Mouse (Mus musculus) adrenal gland, adult 2 months (tissue): Measurements from ENCODE around the gene Isoc2a. TPM values are rescaled to one million over a fixed set of nuclear protein-coding genes. Genes with fewer than 3 reads are reported as not detected.
"Not testable (repeated sequence)": the region's sequence is repeated elsewhere in the genome, so short reads cannot be mapped to it uniquely, and the experiment has no call there.

Experiments
- DNase-seq: peaks from one replicate; pipeline ENCODE4 v3.0.0; 2021
- polyA plus RNA-seq: library from polyadenylated mRNA; depleted of rRNA; stranded (reverse); fragments of >200 nt; gene quantifications from 2 replicates; pipeline ENCODE4 v1.2.3, GENCODE M21; 2012
- total RNA-seq, 2 experiments: library from RNA; stranded (reverse); gene quantifications; 2 replicates each; pipeline ENCODE4 v1.2.3; 2021

The Isoc2a gene
- total and polyA plus RNA-seq, 3 experiments: 35.5 to 45.6 (median 43.4) TPM

DNA sequence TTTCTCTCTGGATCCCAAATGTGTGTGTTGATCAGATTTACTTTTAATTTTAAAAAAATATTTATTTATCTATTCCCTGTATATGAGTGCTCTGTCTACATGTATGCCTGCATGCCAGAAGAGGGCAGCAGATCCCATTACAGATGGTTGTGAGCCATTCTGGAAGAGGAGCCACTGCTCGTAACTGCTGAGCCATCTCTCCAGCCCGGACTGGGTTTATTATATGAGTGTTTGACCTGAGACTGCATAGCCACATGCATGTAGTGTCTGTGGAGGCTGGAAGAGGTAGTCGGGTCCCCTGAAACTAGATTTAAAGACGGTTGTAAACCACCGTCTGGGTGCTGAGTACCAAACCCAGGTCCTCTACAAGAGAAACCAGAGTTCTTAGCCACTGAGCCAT lies 11.9 kb upstream of the Isoc2a start:
- DNase-seq: peak; percentile 65

DNA sequence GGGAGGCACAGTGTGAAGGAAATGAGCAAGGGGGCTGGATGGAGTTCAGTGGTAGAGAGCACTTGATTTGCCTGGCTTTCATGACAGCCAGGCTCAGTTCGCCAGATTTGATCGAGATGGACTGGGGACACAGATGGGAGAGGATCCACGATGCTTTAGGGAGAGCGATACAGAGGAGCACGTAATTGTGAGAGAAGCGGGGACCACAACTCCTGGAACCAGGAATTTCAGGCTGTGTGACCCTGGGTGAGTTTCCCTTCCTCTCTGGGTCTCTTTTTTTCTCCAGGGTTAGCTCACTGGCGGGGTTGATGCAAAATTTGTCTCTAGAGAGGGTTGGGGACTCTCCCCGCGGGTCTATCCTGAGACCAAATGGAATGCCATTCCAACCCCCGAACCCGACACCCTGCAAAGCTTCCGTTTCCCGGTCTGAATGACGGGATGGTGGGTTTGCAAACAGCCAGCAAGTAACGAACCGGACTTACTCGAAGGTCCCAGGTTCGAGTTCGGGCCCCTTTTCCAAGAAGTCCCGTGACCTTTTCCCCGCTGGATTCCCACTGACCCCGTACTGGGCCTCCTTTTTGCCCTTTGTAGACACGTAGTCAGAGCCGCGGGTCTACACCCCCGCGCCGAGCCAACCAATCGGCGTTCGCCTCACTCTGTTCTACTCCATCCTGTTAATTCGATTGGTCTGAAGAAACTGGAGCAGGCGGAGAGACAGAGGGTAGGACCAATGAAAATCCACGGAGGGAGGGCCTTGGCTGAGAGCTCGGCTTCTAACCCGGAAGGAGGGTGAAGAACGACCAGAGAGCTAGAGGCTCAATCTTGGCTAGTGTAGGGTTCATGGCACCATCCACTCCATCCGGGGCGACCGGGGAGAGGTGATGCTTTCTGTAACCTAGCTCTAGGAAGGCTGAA lies 11.1 kb upstream of the Isoc2a start:
- peak; percentile 99 for DNase-seq

DNA sequence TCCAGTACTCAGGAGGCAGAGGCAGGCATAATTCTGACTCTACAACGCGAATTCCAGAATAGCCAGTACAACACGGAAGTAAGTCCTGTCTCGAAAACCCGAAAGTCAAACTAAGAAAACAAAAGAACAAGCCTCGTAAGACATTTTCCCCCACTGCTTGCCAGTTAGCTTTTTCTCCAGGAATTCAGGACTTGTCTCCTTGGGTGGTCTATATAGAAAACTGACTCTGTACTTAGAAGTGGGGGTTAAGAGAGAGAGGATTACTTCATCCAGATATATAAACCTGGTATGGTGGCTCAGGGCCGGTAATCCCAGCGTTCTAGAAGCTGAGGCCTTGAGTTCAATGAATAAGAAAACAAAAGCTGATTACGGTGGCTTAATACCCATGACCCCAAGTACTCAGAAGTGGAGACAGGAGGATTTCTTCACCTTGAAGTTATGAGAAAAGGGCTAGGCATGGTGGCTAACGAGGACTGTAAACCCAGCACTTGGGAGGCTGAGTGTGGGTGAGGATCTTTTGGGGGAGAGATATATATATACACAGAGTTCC lies 10.2 kb upstream of the Isoc2a start:
- no peak for DNase-seq

DNA sequence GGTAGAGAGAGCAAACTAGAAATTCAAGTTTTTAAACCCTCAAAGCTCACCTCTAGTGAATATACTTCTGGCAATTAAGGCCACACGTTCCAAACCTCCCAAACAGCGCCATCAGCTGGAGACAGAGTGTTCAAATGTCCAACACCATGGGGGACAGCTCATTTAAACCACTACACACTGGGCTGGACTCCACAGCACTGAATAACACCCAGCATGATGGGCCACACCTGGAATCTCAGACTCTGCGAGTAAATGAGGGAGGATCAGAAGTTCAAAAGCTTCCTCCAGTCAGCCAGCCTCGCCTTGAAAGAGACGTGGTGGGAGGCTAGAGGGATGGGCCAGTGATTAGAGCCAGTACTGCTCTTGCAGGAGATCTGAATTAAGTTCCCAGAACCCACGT lies 6.8 kb upstream of the Isoc2a start, which contains the start of gene Isoc2b:
Gene Isoc2b (minus strand): TSS at position 126 of the 400 bp plus-strand sequence.
- DNase-seq: no peak

DNA sequence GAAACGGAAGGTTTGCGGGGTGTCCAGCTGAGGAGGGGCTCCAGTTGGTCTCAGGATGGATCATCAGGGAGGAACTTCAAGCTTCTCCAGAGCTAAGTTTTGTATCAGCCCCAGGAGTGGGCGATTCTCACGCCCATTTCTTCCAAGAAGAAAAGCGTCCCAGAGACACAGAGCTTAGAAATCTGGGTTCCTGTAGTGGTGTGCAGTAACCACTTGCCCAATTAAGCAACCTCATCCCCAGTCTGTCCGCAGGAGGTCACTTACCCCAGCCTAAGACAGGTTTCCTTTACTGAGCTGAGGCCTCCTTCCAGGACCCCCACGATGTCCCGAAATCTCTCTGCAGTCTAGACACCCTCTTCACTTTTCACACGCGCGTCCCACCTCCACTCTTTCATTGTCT lies 273 bp downstream of the Isoc2a start:
- no peak for DNase-seq

DNA sequence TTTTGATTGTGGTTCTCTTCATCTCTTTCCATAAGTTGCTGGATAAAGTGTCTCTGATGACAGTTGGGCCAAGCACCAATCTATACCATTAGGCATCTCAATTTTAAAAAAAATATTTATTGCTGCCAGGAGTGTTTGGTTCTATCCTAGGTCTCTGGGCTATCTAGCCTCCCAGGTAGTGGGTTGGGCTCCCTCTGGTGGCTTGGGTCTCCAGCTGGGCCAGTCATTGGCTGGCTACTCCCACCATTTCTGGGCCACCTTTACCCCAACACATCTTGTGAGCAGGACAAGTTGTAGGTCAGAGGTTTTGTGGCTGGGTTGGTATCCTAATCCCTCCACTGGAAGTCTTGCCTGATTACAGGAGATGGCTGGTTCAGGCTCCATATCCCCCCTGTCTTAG lies 1.2 kb downstream of the Isoc2a start:
- peak; percentile 26 for DNase-seq

DNA sequence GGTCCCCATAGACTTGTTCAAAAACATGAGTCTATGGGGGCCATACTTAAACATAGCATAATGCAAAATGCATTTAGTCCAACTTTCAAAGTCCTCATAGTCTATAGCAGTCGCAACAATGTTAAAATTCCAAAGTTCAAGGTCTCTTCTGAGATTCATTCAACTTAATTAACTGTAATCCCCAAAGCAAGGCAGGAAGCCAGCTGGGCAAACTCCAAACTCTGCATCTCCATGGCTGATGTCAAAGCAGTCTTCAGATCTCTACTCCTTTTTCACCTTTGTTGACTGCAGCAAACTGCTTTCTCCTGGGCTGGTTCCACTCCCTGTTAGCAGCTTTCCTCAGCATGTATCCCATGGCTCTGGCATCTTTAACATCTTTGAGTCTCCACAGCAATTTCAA lies 2.1 kb downstream of the Isoc2a start:
- not testable (repeated sequence) for DNase-seq

DNA sequence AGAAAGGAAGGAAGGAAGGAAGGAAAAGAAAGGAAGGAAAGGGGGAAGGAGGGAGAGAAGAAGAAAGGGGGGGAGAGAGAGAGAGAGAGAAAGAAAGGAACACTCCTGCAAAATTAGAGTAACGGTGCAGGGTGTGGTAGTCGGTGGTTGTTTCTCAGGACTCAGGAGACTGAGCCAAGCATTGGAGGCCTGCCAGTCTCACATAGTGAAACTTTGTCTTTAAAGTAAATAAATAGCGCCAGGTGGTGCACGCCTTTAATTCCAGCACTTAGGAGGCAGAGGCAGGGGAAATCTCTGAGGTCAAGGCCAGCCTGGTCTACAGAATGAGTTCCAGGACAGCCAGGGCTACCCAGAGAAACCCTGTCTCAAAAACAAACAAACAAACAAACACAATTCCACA lies 9.7 kb downstream of the Isoc2a start:
- no peak for DNase-seq

DNA sequence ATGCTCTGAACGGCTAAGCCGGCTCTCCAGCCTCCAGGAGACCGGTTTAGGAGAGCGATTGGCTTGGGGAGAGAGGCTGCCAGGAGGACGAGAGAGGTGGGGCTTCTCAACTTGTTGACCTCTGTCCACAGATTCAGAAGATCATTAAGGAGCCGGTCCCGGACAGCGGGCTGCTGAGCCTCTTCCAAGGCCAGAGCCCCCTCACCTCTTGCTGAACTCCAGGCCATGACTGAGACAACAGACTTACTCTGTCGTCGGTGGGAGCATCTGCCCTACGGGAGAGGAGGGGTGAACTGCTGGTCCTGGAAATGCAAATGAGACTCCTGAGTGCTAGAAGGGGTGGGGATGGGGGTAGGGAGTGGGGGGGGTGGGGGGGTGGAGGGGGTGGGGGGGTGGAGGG lies 18.2 kb downstream of the Isoc2a start:
- no peak for DNase-seq

DNA sequence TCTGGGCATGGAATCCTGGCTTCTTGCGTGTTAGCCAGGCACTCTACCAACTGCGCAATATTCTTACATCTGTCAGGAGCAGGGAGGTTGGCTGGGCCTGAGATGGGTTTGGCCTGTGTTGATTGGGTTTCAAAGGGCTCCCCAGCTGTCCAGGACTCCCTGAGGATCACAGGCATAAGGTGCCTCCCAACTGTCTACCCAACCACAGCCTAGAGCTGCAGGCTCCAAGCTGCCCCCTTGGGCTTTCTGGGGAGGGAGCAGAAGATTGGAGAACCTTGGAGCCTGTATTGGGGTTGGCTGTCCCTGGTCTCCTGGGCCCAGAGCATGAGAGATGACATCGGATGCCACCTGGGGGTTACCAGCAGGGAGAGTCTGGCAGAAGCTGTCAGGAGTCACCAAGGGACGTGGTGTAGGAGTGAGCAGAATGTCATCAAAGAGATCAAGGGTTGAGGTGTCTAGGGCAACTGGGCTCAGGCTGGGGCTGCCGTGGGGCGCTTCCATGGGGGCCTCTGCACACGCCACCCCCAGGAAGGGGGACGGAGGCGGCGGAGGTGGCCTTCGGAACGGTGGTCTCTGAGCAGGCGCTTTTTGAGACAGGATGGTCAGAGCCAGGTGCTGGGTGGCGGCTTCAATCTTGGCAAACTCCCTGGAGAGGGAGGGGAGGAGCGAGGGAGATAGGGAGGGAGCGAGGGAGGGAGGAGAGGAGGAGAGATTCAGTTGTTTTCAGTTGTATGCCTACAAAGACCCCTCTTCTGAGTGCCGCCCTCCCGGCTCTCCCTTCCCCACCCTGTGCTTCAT lies 22.1 kb downstream of the Isoc2a start:
- DNase-seq: no peak

DNA sequence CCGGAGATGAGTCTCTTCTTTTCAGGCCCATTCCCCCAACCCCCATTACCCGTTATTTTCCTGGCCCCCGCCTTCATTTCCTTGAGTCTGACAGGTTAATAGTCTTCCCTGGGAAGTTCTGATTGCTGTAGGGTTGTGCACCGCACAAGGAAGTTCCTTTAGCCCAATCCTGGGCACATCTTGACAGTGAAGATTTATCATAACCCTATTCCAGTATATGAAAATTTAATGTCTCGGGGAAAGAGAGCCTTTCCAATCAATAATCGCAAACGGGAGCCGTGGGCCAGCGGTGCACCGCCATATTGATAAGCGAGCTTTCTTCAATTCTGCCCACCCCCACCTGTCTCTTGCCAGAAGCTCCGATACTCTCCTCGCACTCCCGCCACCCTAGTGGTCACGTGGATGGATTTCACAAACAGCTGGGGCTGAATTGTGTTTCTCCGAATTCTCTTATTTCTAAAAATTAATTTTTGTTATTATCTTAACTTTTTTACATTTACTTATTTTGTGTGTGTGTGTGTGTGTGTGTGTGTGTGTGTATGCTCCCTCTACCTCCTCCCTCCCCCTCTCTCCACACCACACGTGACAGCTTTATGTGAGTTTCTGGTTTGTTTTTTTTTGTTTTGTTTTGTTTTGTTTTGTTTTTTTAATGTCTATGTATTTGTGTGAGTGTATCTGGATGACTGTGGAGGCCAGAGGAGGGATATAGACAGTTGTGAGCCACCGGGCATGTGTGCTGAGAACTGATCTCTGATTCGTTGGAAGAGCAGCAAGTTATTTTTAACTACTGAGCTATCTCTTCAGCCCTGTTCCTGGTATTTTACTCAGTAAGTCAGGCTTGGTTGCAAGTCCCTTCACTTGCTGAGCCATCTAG lies 22.9 kb downstream of the Isoc2a start:
- DNase-seq: peak; percentile 53

DNA sequence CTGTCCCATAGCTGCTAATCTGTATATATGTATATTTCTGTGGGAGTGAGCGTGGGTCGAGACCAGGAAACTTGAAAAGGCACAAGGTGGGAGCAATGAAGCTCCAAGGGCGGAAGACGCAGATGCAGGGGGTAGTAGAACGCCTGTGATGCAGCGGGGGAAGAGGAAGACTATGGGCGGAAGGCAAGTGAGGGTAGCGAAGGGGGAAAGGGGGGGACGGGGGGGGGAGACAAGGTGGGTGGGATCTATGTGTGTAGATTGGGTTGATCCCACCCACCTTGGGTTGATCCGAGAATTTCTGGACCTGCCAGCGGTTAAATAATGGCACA lies 23.5 kb downstream of the Isoc2a start:
- DNase-seq: no peak

DNA sequence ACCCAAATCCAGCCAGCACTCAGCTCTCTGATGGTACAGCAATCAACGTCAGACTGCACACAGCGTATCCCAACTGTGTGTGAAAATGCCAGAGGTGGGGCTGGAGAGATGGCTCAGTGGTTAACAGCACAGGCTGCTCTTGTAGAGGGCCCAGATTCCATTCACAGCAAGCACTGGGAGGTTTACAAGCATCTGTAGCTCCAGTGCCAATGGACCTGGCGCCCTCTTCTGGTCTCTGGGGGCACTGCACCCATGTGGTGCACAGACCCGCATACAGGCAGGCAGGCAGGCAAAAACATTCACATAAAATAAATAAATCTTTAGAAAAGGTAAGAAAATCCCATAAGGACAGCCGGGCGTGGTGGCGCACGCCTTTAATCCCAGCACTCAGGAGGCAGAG lies 24.2 kb downstream of the Isoc2a start:
- DNase-seq: no peak

DNA sequence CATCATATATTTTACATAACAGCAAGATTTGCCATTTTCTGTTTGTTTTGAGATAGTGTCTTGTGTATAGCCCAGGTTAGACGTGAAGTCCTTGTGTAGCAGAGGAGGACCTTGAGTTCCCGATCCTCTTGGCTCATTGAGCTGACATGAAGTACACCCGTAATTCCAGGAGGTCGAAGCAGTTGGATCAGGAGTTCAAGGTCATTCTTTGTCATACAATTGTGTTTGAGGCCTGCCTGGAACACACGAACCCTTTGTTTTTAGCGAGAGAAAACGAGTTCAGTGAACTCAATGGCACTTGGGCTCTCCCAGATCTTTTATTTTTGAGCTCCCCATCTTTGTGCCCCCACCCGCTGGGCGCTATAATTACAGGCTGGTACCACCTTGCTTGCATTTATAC lies 25.5 kb downstream of the Isoc2a start:
- no peak for DNase-seq

DNA sequence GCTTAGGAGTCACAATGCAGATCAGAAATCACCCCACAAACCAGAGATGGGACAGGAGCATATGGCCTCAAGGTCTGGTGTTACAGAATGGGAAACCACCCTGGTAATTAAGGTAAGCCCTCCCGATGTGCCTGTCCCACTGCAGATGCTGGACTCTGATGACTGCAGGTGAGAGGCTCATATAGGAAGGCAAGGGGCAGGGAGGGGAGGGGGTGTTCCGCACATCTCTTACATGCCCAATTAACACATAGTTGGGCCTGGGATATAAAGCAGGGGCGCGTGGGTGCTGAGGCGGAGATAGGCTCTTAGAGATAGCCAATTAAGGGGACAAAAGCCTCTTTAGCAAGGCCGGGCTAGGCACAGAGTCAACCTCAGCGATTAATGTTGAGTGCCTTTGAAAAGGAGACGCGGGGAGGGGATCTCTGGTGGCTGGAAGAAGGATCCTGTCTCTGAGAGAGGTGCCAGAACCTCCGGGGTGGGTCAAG lies 29.6 kb downstream of the Isoc2a start, which contains the start of gene Gm36210:
Gene Gm36210 (minus strand): TSS at position 51 of the 485 bp plus-strand sequence.
- no peak for DNase-seq

DNA sequence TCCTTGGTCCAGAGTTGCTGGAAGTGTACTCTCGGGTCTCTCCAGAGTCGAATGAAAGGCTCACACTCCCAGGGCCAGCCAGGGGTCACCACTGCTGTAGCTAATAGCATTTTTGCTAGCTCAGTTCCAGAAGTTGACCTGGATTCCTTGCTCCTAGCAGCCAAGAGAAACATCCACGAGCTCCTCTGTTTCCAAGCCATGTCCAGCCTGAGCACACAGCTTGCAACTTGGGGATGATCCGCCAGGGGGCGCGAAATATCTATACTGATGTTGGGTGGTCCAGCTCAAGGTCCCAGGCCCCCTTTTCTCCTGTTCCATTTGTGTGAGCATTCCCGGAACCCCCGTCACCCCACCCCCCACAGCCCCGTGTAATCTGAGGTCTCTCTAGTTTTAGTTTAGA lies 34.6 kb downstream of the Isoc2a start:
- DNase-seq: no peak

DNA sequence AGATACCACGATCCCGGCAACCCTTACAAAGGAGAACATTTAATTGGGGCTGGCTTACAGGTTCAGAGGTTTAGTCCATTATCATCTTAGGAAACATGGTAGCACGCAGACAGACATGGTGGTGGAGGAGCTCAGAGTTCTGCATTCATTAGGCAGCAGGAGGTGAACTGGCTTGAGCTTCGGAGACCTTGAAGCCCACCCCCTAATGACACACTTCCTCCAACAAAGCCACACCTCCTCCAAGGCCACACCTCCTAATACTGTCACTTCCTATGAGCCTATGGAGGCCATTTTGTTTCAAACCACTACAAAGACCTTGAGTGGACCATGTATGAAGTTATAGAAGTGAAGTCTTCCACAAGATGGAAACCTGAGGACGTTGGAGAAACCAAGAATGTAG lies 35.3 kb downstream of the Isoc2a start:
- no peak for DNase-seq

DNA sequence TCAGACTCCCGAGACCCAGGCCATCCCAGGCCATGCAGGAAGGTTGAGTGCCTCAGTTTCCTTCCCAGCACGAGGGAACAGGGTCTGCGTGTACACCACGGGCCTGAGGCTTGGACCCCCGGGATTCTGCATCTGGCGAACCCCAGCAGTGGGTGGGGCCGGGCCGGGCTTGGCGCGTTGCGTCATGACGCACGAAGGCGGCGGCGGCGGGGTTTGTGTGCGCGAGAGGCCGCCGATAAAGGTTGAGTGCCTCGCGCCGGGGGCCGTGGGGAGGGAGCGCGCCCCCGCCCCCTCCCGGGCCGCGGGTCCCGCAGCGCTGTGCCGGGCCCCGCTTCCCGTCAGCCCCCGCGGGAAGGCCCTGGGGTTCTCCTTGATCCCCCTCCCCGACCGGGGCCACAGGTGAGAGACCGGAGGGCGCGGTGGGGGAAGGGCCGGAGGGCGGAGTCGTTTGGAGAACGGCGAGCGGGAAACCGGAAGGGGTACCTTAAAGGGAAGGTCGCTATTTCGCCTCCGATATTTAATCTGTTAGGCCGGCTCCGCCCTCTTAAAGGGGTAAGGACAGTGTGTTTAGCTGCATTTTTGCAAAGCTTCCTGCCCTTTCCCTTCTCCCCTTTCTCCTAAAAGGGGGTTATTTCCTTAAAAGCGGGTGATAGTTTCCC lies 38.2 kb downstream of the Isoc2a start, which contains the start of gene Zfp628:
Gene Zfp628 (plus strand): TSS at position 211 of the 659 bp plus-strand sequence.
- DNase-seq: peak; percentile 96

DNA sequence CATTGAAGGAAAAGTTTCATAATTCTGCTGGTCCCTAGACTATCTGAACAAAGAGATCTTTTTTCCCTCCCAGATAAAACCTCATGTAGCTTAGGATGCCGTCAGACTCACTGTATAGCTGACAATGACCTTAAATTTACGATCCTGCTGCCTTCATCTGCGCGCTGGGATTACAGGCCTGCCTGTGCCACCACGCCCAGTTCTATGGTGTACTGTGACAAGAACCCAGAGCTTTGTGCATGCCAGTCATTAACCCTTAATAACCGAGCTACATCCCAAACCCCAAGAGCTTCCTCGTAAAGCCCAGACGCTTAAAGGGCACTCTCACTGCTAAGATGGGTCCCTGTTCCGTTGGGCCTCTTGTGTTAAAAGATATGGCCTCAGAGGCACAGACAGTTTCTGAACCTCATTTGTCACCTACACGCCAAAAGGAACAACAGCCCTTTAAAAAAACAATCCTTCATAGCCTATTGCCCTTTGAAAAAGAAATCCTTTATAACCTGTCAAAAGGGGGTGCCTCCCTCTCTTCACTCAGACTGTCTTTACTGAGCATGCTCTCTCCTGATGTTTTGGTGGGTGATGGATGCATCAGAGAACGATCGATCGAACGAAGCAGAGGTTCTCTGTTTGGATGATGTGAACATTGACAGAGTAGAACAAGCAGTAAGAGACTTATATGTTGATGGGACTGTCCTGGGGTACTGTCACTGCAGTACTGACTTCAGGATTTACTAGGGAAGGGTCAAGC lies 38.9 kb downstream of the Isoc2a start:
- DNase-seq: no peak

DNA sequence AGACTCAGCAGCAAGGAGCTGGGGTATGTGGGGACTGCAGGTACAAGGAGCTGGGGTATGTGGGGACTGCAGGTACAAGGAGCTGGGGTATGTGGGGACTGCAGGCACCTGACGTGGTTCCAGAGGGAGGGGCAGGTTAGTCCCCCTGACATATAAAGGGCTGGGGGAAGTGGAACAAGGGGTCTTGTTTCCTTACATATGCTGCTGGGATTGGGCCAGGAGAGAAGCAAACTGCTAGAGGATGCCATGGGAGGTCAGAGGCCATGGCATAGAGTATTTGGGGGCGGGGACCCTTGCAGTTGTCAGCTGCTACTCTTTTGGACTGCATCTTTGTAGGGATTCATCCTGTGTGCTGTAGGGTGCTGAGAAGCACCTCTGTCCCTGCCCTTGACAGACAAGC lies 40.5 kb downstream of the Isoc2a start:
- no peak for DNase-seq
